Mouse (Mus musculus) brown adipose tissue, adult 24 weeks (tissue): ENCODE data around the gene Rfx4. TPM values are rescaled to one million over a fixed set of nuclear protein-coding genes. Genes with fewer than 3 reads are reported as not detected.
A peak's percentile ranks its signal among the peaks of the same experiment; 100 is the strongest.

Experiments used
- H3K27ac ChIP-seq: fragments of 200-500 bp; replicated peaks from 2 replicates; pipeline ENCODE4 v1.5.1; 2012; ENCODE audit warnings: low read depth, mild to moderate bottlenecking, low read length
- H3K4me1 ChIP-seq: fragments of 200-500 bp; 2 replicates; pipeline ENCODE4 v1.6.1; 2012; ENCODE audit warnings: low read length, mixed read lengths; ENCODE audit not compliant: control insufficient read depth, insufficient read depth, insufficient read length
- H3K4me3 ChIP-seq: fragments of 200-500 bp; 2 replicates; pipeline ENCODE4 v1.5.1; 2012; ENCODE audit warnings: low read depth, mild to moderate bottlenecking, low read length, moderate library complexity; ENCODE audit not compliant: insufficient read depth
- polyA plus RNA-seq: library from polyadenylated mRNA; stranded (reverse); fragments of >200 nt; gene quantifications from 2 replicates; pipeline ENCODE4 v1.2.4, GENCODE M21; 2012; ENCODE audit not compliant: missing spikeins, insufficient read depth, insufficient read length

Gene Rfx4
- polyA plus RNA-seq, 1 experiment = 0.32 TPM

GRCm38 (mm10) chr10:84895810-84896358 is 140.0 kb downstream of the Rfx4 start:
- no peak overlapping the region for H3K4me3 ChIP-seq
- H3K4me1 ChIP-seq = peaks cover 4% of the 10 kb centered on the region; the same call in 1 of the 2 replicates

GRCm38 (mm10) chr10:84896941-84897930 is 141.4 kb downstream of the Rfx4 start:
- Histone ChIP-seq H3K4me1 (peaks cover 8% of the 10 kb centered on the region), H3K27ac (no peak overlapping the region), H3K4me3 (no peak overlapping the region)

More at GRCm38 (mm10) chr10:84895810-84896358, 140.0 kb downstream of the Rfx4 start:
- H3K27ac ChIP-seq = no peak overlapping the region

- H3K4me3 ChIP-seq = no peak overlapping the region
- H3K27ac ChIP-seq = no peak overlapping the region
- H3K4me1 ChIP-seq = peaks cover 16% of the 10 kb centered on the region
Observed at GRCm38 (mm10) chr10:84898144-84898979, 142.5 kb downstream of the Rfx4 start.

GRCm38 (mm10) chr10:84901676-84902075 is 145.8 kb downstream of the Rfx4 start:
- peak overlapping the region; percentile 96 for H3K27ac ChIP-seq
- H3K4me1 ChIP-seq = peaks cover 19% of the 10 kb centered on the region
- H3K4me3 ChIP-seq = no peak overlapping the region

GRCm38 (mm10) chr10:84902213-84902612 is 146.4 kb downstream of the Rfx4 start:
- H3K4me3 ChIP-seq = no peak overlapping the region

GRCm38 (mm10) chr10:84903307-84903706 is 147.4 kb downstream of the Rfx4 start:
- H3K27ac ChIP-seq = peak overlapping the region; percentile 96; the same call in 1 of the 2 replicates
- no peak overlapping the region for H3K4me3 ChIP-seq
- H3K4me1 ChIP-seq = peaks cover 19% of the 10 kb centered on the region

More at GRCm38 (mm10) chr10:84902213-84902612, 146.4 kb downstream of the Rfx4 start:
- Histone ChIP-seq H3K4me1 (peaks cover 19% of the 10 kb centered on the region), H3K27ac (peak overlapping the region; percentile 96)

GRCm38 (mm10) chr10:84903742-84904141 is 147.9 kb downstream of the Rfx4 start:
- Histone ChIP-seq H3K4me1 (peaks cover 22% of the 10 kb centered on the region), H3K27ac (no peak overlapping the region), H3K4me3 (no peak overlapping the region)

GRCm38 (mm10) chr10:84906895-84907294 is 151.0 kb downstream of the Rfx4 start:
- Histone ChIP-seq H3K4me3 (no peak overlapping the region), H3K27ac (no peak overlapping the region), H3K4me1 (peaks cover 22% of the 10 kb centered on the region)

- Histone ChIP-seq H3K4me3 (no peak overlapping the region), H3K4me1 (peaks cover 12% of the 10 kb centered on the region), H3K27ac (peak overlapping the region; percentile 38; the same call in 1 of the 2 replicates)
Observed at GRCm38 (mm10) chr10:84908006-84908405, 152.1 kb downstream of the Rfx4 start.

GRCm38 (mm10) chr10:84908471-84908870 is 152.6 kb downstream of the Rfx4 start:
- peaks cover 10% of the 10 kb centered on the region for H3K4me1 ChIP-seq
- peak overlapping the region; percentile 38 for H3K27ac ChIP-seq
- H3K4me3 ChIP-seq = no peak overlapping the region

GRCm38 (mm10) chr10:84909021-84909801 is 153.3 kb downstream of the Rfx4 start:
- Histone ChIP-seq H3K27ac (peak overlapping the region; percentile 30), H3K4me1 (0 out of 2 replicates have a peak, but pooled peaks cover 4% of the 10 kb centered on the region)

GRCm38 (mm10) chr10:84910194-84910593 is 154.3 kb downstream of the Rfx4 start:
- Histone ChIP-seq H3K4me1 (0 out of 2 replicates have a peak, but pooled peaks cover 4% of the 10 kb centered on the region), H3K4me3 (no peak overlapping the region), H3K27ac (no peak overlapping the region)

More at GRCm38 (mm10) chr10:84909021-84909801, 153.3 kb downstream of the Rfx4 start:
- H3K4me3 ChIP-seq = no peak overlapping the region

GRCm38 (mm10) chr10:84910758-84911384 is 155.0 kb downstream of the Rfx4 start:
- no peak overlapping the region for H3K4me3 ChIP-seq
- H3K4me1 ChIP-seq = 0 out of 2 replicates have a peak, but pooled peaks cover 4% of the 10 kb centered on the region
- no peak overlapping the region for H3K27ac ChIP-seq

GRCm38 (mm10) chr10:84913148-84913547 is 157.3 kb downstream of the Rfx4 start:
- H3K4me1 ChIP-seq = peaks cover 4% of the 10 kb centered on the region; the same call in 1 of the 2 replicates
- H3K27ac ChIP-seq = no peak overlapping the region
- H3K4me3 ChIP-seq = no peak overlapping the region
